Mouse (Mus musculus): Measurements from ENCODE around the gene Sfrp4.

Gene Sfrp4

GRCm38 (mm10) chr13:19630768-19631709 is 8.1 kb downstream of the Sfrp4 start:
- peak; percentile 93 for DNase-seq (ENCODE audit: low read depth, low spot score)

DNA sequence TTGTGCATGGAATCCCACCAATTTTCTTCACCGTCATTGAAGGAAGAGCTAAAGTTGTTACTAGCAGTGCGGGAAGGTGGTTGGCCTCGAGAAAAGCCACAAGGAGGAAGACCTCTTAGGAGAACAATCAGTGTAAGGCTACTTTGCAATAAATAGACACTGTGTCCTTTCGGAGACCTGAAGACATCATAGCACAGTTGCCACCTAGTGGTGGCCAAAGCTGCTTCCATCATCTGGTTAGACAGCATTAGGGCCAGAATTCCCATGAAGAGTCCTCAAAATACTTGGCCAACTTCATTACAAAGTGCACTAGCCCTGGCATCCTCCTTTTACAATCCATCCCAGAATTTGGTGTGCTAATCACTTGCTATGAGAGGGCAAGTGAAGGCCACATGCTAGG is 13.2 kb downstream of the Sfrp4 start:
- peak; percentile 76 for DNase-seq (ENCODE audit: low read depth, low spot score)

- DNase-seq (ENCODE audit: low read depth, low spot score), result no peak
Measured at GRCm38 (mm10) chr13:19640203-19640851, 17.4 kb downstream of the Sfrp4 start.

- no peak for DNase-seq (ENCODE audit: low read depth, low spot score)
Measured at GRCm38 (mm10) chr13:19643519-19643918, 20.6 kb downstream of the Sfrp4 start.

- peak; percentile 64 for DNase-seq (ENCODE audit: low read depth, low spot score)
Measured at GRCm38 (mm10) chr13:19644225-19644624, 21.3 kb downstream of the Sfrp4 start.

GRCm38 (mm10) chr13:19649824-19650223 is 26.9 kb downstream of the Sfrp4 start:
- no peak for DNase-seq (ENCODE audit: low read depth, low spot score)

- no peak for DNase-seq (ENCODE audit: low read depth, low spot score)
Measured at GRCm38 (mm10) chr13:19652405-19652804, 29.5 kb downstream of the Sfrp4 start.

- DNase-seq (ENCODE audit: low read depth, low spot score), result no peak
Measured at GRCm38 (mm10) chr13:19668355-19669140, 45.6 kb downstream of the Sfrp4 start.

- DNase-seq (ENCODE audit: low read depth, low spot score), result no peak
Measured at GRCm38 (mm10) chr13:19674025-19674424, 51.1 kb downstream of the Sfrp4 start.

GRCm38 (mm10) chr13:19674601-19675000 is 51.7 kb downstream of the Sfrp4 start:
- no peak for DNase-seq (ENCODE audit: low read depth, low spot score)

All from ES-CJ7 (cell line).